23 mouse cellular contexts compared by ENCODE assay signal in genomic region chr8:75067287-75067686, GRCm38 (mm10). TPM values are rescaled to one million over a fixed set of nuclear protein-coding genes. Genes with fewer than 3 reads are reported as not detected.
DNase-seq lines count a peak whose midpoint lies in the region; ATAC-seq and TF ChIP-seq lines count a peak whose summit lies in the region.
"Had no signal": no experiment of that assay in that cellular context is flagged by ENCODE, and none has a peak within 500 bp of the region (broad histone marks: within the 10 kb centered on the region; RNA-seq: fewer than 3 reads in every experiment).

No protein-coding gene starts in this region.

- no peak overlapping the region for H3K4me2 ChIP-seq in forebrain, embryonic 13.5 days
- H3K4me2 ChIP-seq: embryonic facial prominence, embryonic 13.5 days; forebrain, embryonic 12.5 days; heart, embryonic 11.5 days; heart, embryonic 15.5 days; hindbrain, embryonic 14.5 days had no signal

- TF ChIP-seq POLR2A in thymus, adult 2 months (IDR thresholded peaks at IDR 0.05; ENCODE audit: control insufficient read depth, extremely low read depth, insufficient read depth, low read length, poor library complexity), result no peak

- no peak overlapping the region for H3K27ac ChIP-seq in brown adipose tissue, adult 24 weeks (replicated peaks; ENCODE audit: low read depth, low read length)
- H3K27ac ChIP-seq in thymus, adult 2 months (ENCODE audit: control insufficient read depth, insufficient read depth, low read length), result no peak overlapping the region
- no peak overlapping the region for H3K27ac ChIP-seq in forebrain, embryonic 13.5 days
- H3K27ac ChIP-seq: embryonic facial prominence, embryonic 13.5 days; forebrain, embryonic 12.5 days; heart, adult 2 months; heart, embryonic 15.5 days; hindbrain, embryonic 10.5 days; hindbrain, embryonic 14.5 days had no signal

- DNase-seq in heart, adult 11 months, result peak; percentile 94
- no peak for DNase-seq in heart, postnatal 4 days
- DNase-seq in thymus, adult 2 months, result no peak
- DNase-seq in thymus, postnatal 0 days (ENCODE audit: low spot score), result no peak
- DNase-seq: adrenal gland, postnatal 14 days; cerebellum, adult 11-12 months; cerebellum, adult 9-10 months; cerebellum, postnatal 25 days; gastrocnemius, postnatal 36 days; heart, adult 2 months; heart, postnatal 14 days had no signal

- TF ChIP-seq CTCF in thymus, adult 2 months (IDR thresholded peaks at IDR 0.05; ENCODE audit: borderline replicate concordance, control insufficient read depth, extremely low read depth, insufficient read depth, low read length, poor library complexity), result no peak

- H3K9me3 ChIP-seq in forebrain, embryonic 13.5 days (replicated peaks), result no peaks in the 10 kb centered on the region
- H3K9me3 ChIP-seq: embryonic facial prominence, embryonic 13.5 days; forebrain, embryonic 12.5 days; heart, embryonic 15.5 days; hindbrain, embryonic 10.5 days had no signal

- no peaks in the 10 kb centered on the region for H3K36me3 ChIP-seq in thymus, adult 2 months (ENCODE audit: control insufficient read depth, insufficient read depth, low read length)
- H3K36me3 ChIP-seq in forebrain, embryonic 13.5 days (ENCODE audit: poor library complexity, severe bottlenecking), result no peaks in the 10 kb centered on the region

- WGBS in thymus, adult 2 months, result 67% methylated on average over 6 of the region's 6 CpGs
- WGBS in forebrain, embryonic 13.5 days, result 84% methylated on average over 6 of the region's 6 CpGs

- no peak overlapping the region for H3K9ac ChIP-seq in forebrain, embryonic 13.5 days
- H3K9ac ChIP-seq: embryonic facial prominence, embryonic 13.5 days; forebrain, embryonic 12.5 days; heart, embryonic 15.5 days; hindbrain, embryonic 14.5 days had no signal

- H3K4me3 ChIP-seq in brown adipose tissue, adult 24 weeks (ENCODE audit: insufficient read depth, low read depth, low read length), result 0 out of 2 replicates have a peak overlapping the region, but pooled peaks have one; percentile 5
- no peak overlapping the region for H3K4me3 ChIP-seq in thymus, adult 2 months (ENCODE audit: control insufficient read depth, insufficient read depth, low read length)
- H3K4me3 ChIP-seq in forebrain, embryonic 13.5 days, result no peak overlapping the region
- H3K4me3 ChIP-seq: embryonic facial prominence, embryonic 13.5 days; forebrain, embryonic 12.5 days; heart, adult 2 months; heart, embryonic 15.5 days; hindbrain, embryonic 10.5 days had no signal

- ATAC-seq in megakaryocyte, adult 5-6 weeks (ENCODE audit: poor library complexity, severe bottlenecking), result peak; percentile 74
- ATAC-seq in forebrain, embryonic 13.5 days, result no peak
- ATAC-seq: activated CD4-positive, CD25-positive, alpha-beta regulatory T cell, adult 4 months; intestine, embryonic 16.5 days; Patski had no signal

- no peaks in the 10 kb centered on the region for H3K4me1 ChIP-seq in brown adipose tissue, adult 24 weeks (ENCODE audit: control insufficient read depth, insufficient read depth, insufficient read length, low read length)
- no peaks in the 10 kb centered on the region for H3K4me1 ChIP-seq in thymus, adult 2 months (replicated peaks; ENCODE audit: control insufficient read depth, insufficient read depth, low read length)
- H3K4me1 ChIP-seq in forebrain, embryonic 13.5 days, result no peaks in the 10 kb centered on the region
- H3K4me1 ChIP-seq: forebrain, embryonic 12.5 days had no signal

- H3K27me3 ChIP-seq in thymus, adult 2 months (ENCODE audit: control insufficient read depth, insufficient read depth, low read length), result no peaks in the 10 kb centered on the region
- H3K27me3 ChIP-seq in forebrain, embryonic 13.5 days, result no peaks in the 10 kb centered on the region
- H3K27me3 ChIP-seq: embryonic facial prominence, embryonic 13.5 days; forebrain, embryonic 12.5 days; heart, embryonic 15.5 days; Patski had no signal

RNA-seq across cellular contexts. Expression of gene Hmox1, which starts 26.1 kb away (rescaled TPM):
- total RNA-seq in heart, postnatal 4 days (2021), result 10 to 100 TPM; 15.0 to 16.6 TPM
- 9.7 and 15.4 TPM in 2 replicates for polyA plus RNA-seq in brown adipose tissue, adult 24 weeks (2012; ENCODE audit: insufficient read depth, insufficient read length, missing spikeins)
- total RNA-seq in megakaryocyte, adult 5-6 weeks (2015), result 25.4 and 27.1 TPM in 2 replicates
- 42.3 and 49.8 TPM in 2 replicates for total RNA-seq in megakaryocyte, adult 5-6 weeks (2017)
- polyA plus RNA-seq in thymus, adult 2 months (2012; rRNA removed), result 16.6 and 21.5 TPM in 2 replicates
- 29.4 and 31.9 TPM in 2 replicates for polyA plus RNA-seq in thymus, postnatal 0 days (2015; fragmentation: Nextera tagmentation; extraction: Ambion mirVana)
- 11.3 and 12.8 TPM in 2 replicates for polyA plus RNA-seq in forebrain, embryonic 13.5 days (2015; fragmentation: Nextera tagmentation; extraction: Ambion mirVana)

RNA-seq across cellular contexts. Expression of gene Tom1, which starts 33.8 kb away (rescaled TPM):
- 10 to 100 TPM; 70.7 to 73.3 TPM for total RNA-seq in heart, postnatal 4 days (2021)
- 21.7 and 21.8 TPM in 2 replicates for polyA plus RNA-seq in brown adipose tissue, adult 24 weeks (2012; ENCODE audit: insufficient read depth, insufficient read length, missing spikeins)
- total RNA-seq in megakaryocyte, adult 5-6 weeks (2015), result 53.1 and 60.1 TPM in 2 replicates
- 46.6 and 60.7 TPM in 2 replicates for total RNA-seq in megakaryocyte, adult 5-6 weeks (2017)
- polyA plus RNA-seq in thymus, adult 2 months (2012; rRNA removed), result 31.7 and 41.9 TPM in 2 replicates
- polyA plus RNA-seq in thymus, postnatal 0 days (2015; fragmentation: Nextera tagmentation; extraction: Ambion mirVana), result 18.8 and 21.3 TPM in 2 replicates
- 16.9 and 20.1 TPM in 2 replicates for polyA plus RNA-seq in forebrain, embryonic 13.5 days (2015; fragmentation: Nextera tagmentation; extraction: Ambion mirVana)

RNA-seq across cellular contexts. Expression of gene Mcm5, which starts 42.1 kb away (rescaled TPM):
- 10 to 100 TPM; 68.7 to 69.5 TPM for total RNA-seq in heart, postnatal 4 days (2021)
- 0.71 and 0.91 TPM in 2 replicates for polyA plus RNA-seq in brown adipose tissue, adult 24 weeks (2012; ENCODE audit: insufficient read depth, insufficient read length, missing spikeins)
- 45.9 and 46.5 TPM in 2 replicates for total RNA-seq in megakaryocyte, adult 5-6 weeks (2015)
- total RNA-seq in megakaryocyte, adult 5-6 weeks (2017), result 210 and 212 TPM in 2 replicates
- 167 and 212 TPM in 2 replicates for polyA plus RNA-seq in thymus, adult 2 months (2012; rRNA removed)
- 167 and 206 TPM in 2 replicates for polyA plus RNA-seq in thymus, postnatal 0 days (2015; fragmentation: Nextera tagmentation; extraction: Ambion mirVana)
- polyA plus RNA-seq in forebrain, embryonic 13.5 days (2015; fragmentation: Nextera tagmentation; extraction: Ambion mirVana), result 132 and 151 TPM in 2 replicates

Comparison
In these comparisons a context has a peak if more than half of its experiments do, and no peak if none do; other contexts are left out.
1. RNA of gene Mcm5, which starts 42.1 kb away (polyA plus RNA-seq): 167 to 206 TPM in thymus, postnatal 0 days, 167 to 212 TPM in thymus, adult 2 months and 132 to 151 TPM in forebrain, embryonic 13.5 days; 0.71 to 0.91 TPM in brown adipose tissue, adult 24 weeks; every median in the first group is over 10 times any median in the second.